Mouse (Mus musculus): ENCODE data around the gene Camkv. TPM values are rescaled to one million over a fixed set of nuclear protein-coding genes. Genes with fewer than 3 reads are reported as not detected.

The Camkv gene
- polyA plus RNA-seq, 1 experiment from 2014 or later = 0.42 TPM

GRCm38 (mm10) chr9:107961881-107962280, 26.4 kb downstream of the Camkv start:
- Histone ChIP-seq H3K36me3 (ENCODE audit: control insufficient read depth, insufficient read depth) (peaks cover 8% of the 10 kb centered on the region; the same call in 1 of the 2 replicates), H3K27ac (ENCODE audit: low read depth, low read length) (no peak overlapping the region), H3K4me3 (ENCODE audit: low read depth, low read length) (no peak overlapping the region), H3K4me1 (replicated peaks; ENCODE audit: control insufficient read depth, insufficient read depth, low read length) (no peaks in the 10 kb centered on the region), H3K4me2 (replicated peaks; ENCODE audit: low read depth) (no peak overlapping the region), H3K9me3 (ENCODE audit: control insufficient read depth) (no peaks in the 10 kb centered on the region), H3K27me3 (replicated peaks; ENCODE audit: control insufficient read depth, insufficient read depth, low read length) (no peaks in the 10 kb centered on the region), H3K9ac (ENCODE audit: low read depth, low read length) (no peak overlapping the region)
- WGBS = 54% methylated on average over 5 of the region's 5 CpGs
- no peak for ATAC-seq
- TF ChIP-seq CTCF (IDR thresholded peaks at IDR 0.05; ENCODE audit: low read depth) = peak; percentile 70

DNA sequence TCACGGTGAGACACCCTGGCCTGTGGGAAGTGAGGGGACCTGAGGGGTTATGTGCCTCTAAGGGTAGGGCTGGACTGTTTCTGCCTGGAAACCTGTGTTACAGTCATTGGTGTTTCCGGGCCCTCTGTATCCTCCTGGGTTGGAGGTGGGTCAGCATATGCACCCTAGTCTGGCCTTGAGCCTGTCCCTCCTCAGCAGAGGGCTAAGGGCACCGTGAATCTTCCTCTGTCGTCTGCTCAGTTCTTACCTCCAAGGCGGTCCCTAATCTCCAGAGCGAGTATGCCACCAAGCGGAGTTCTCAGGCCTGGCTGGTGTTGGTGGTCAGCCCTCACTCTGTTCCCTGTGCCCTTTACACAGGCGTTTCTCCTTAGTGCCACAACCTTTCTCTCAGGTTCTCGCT, 27.4 kb downstream of the Camkv start:
- Histone ChIP-seq H3K4me3 (ENCODE audit: low read depth, low read length) (no peak overlapping the region), H3K9me3 (ENCODE audit: control insufficient read depth) (no peaks in the 10 kb centered on the region), H3K27me3 (replicated peaks; ENCODE audit: control insufficient read depth, insufficient read depth, low read length) (no peaks in the 10 kb centered on the region), H3K27ac (ENCODE audit: low read depth, low read length) (no peak overlapping the region), H3K4me2 (replicated peaks; ENCODE audit: low read depth) (no peak overlapping the region), H3K36me3 (ENCODE audit: control insufficient read depth, insufficient read depth) (peaks cover 8% of the 10 kb centered on the region; the same call in 1 of the 2 replicates), H3K9ac (ENCODE audit: low read depth, low read length) (no peak overlapping the region), H3K4me1 (replicated peaks; ENCODE audit: control insufficient read depth, insufficient read depth, low read length) (no peaks in the 10 kb centered on the region)
- 95% methylated on average over 9 of the region's 9 CpGs for WGBS
- no peak for TF ChIP-seq CTCF (IDR thresholded peaks at IDR 0.05; ENCODE audit: low read depth)
- no peak for ATAC-seq

DNA sequence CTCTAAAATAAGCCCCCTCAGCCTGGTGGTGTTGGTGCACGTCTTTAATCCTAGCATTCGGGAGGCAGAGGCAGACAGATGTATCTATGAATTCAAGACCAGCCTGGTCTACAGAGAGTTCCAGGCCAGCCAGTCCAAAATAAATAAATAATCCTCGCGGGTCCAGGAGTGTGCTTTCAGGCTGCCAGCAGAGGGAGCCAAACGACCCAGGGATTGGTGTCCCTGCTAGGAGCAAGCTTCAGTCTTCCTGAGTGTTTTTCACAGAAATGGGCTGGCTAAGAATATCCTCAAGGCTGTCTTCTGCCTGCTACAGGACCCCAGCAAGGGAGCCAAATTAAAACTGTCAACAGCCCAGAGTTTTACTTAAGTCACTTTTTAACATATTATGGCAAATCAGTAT, 28.2 kb downstream of the Camkv start:
- TF ChIP-seq CTCF (IDR thresholded peaks at IDR 0.05; ENCODE audit: low read depth) = peak; percentile 97

DNA sequence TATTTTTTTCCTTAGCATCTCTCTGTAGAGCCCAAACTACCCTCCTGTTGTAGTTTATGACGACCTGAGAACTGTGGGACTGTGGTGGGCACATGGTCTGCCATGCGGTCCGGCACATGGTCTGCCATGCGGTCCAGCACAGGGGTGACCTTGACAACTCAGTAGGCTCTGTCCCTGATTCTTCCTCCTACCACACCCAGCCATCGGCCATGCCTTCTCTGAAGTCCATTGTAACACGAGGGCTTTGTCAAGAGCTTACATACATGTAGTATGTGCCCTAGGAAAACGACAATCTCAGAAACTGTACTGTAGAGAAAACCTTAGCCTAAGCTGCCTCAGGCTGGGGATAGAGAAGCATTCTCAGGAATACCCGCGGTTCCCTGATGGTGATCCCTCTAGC, 29.2 kb downstream of the Camkv start:
- Histone ChIP-seq H3K27me3 (replicated peaks; ENCODE audit: control insufficient read depth, insufficient read depth, low read length) (no peaks in the 10 kb centered on the region), H3K4me1 (replicated peaks; ENCODE audit: control insufficient read depth, insufficient read depth, low read length) (no peaks in the 10 kb centered on the region), H3K9ac (ENCODE audit: low read depth, low read length) (no peak overlapping the region), H3K27ac (ENCODE audit: low read depth, low read length) (no peak overlapping the region), H3K36me3 (ENCODE audit: control insufficient read depth, insufficient read depth) (peaks cover 4% of the 10 kb centered on the region), H3K9me3 (ENCODE audit: control insufficient read depth) (no peaks in the 10 kb centered on the region), H3K4me2 (replicated peaks; ENCODE audit: low read depth) (no peak overlapping the region), H3K4me3 (ENCODE audit: low read depth, low read length) (no peak overlapping the region)
- 88% methylated on average over 9 of the region's 9 CpGs for WGBS
- no peak for TF ChIP-seq CTCF (IDR thresholded peaks at IDR 0.05; ENCODE audit: low read depth)
- ATAC-seq = no peak

More for the DNA sequence above, 28.2 kb downstream of the Camkv start:
- WGBS = 24% methylated on average over 5 of the region's 5 CpGs
- Histone ChIP-seq H3K4me1 (replicated peaks; ENCODE audit: control insufficient read depth, insufficient read depth, low read length) (no peaks in the 10 kb centered on the region), H3K27me3 (replicated peaks; ENCODE audit: control insufficient read depth, insufficient read depth, low read length) (no peaks in the 10 kb centered on the region), H3K9me3 (ENCODE audit: control insufficient read depth) (no peaks in the 10 kb centered on the region), H3K4me2 (replicated peaks; ENCODE audit: low read depth) (no peak overlapping the region), H3K9ac (ENCODE audit: low read depth, low read length) (no peak overlapping the region), H3K4me3 (ENCODE audit: low read depth, low read length) (no peak overlapping the region), H3K36me3 (ENCODE audit: control insufficient read depth, insufficient read depth) (peaks cover 8% of the 10 kb centered on the region; the same call in 1 of the 2 replicates), H3K27ac (ENCODE audit: low read depth, low read length) (no peak overlapping the region)
- ATAC-seq = peak; percentile 64

- 85% methylated on average over 10 of the region's 10 CpGs for WGBS
Observed at GRCm38 (mm10) chr9:107966676-107967075, 31.2 kb downstream of the Camkv start.

DNA sequence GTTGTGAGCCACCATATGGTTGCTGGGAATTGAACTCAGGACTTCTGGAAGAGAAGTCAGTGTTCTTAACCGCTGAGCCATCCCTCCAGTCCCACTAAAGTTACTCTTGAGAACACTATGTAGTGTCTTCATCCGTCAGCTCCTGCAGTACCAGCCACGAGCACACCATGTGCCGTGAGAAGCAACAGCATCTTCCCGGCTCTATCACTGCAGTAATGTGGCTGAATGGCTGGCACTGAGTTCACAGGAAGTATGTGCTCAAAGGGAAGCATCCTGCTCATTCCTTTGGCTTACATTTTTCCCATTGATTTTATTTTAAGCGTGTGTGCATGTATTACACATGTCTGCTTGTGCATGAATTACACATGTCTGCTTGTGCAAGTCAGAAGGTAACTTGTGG, 32.0 kb downstream of the Camkv start:
- 72% methylated on average over 6 of the region's 6 CpGs for WGBS
- H3K9ac ChIP-seq (ENCODE audit: low read depth, low read length) = no peak overlapping the region
- H3K4me3 ChIP-seq (ENCODE audit: low read depth, low read length) = no peak overlapping the region
- H3K27ac ChIP-seq (ENCODE audit: low read depth, low read length) = no peak overlapping the region
- no peak for TF ChIP-seq CTCF (IDR thresholded peaks at IDR 0.05; ENCODE audit: low read depth)
- no peaks in the 10 kb centered on the region for H3K9me3 ChIP-seq (ENCODE audit: control insufficient read depth)
- no peaks in the 10 kb centered on the region for H3K4me1 ChIP-seq (replicated peaks; ENCODE audit: control insufficient read depth, insufficient read depth, low read length)
- H3K27me3 ChIP-seq (replicated peaks; ENCODE audit: control insufficient read depth, insufficient read depth, low read length) = no peaks in the 10 kb centered on the region
- peaks cover 8% of the 10 kb centered on the region for H3K36me3 ChIP-seq (ENCODE audit: control insufficient read depth, insufficient read depth)
- H3K4me2 ChIP-seq (replicated peaks; ENCODE audit: low read depth) = no peak overlapping the region
- no peak for ATAC-seq

More at GRCm38 (mm10) chr9:107966676-107967075, 31.2 kb downstream of the Camkv start:
- ATAC-seq = no peak
- Histone ChIP-seq H3K4me3 (ENCODE audit: low read depth, low read length) (no peak overlapping the region), H3K4me2 (replicated peaks; ENCODE audit: low read depth) (no peak overlapping the region), H3K27me3 (replicated peaks; ENCODE audit: control insufficient read depth, insufficient read depth, low read length) (no peaks in the 10 kb centered on the region), H3K9me3 (ENCODE audit: control insufficient read depth) (no peaks in the 10 kb centered on the region), H3K27ac (ENCODE audit: low read depth, low read length) (no peak overlapping the region), H3K9ac (ENCODE audit: low read depth, low read length) (no peak overlapping the region), H3K36me3 (ENCODE audit: control insufficient read depth, insufficient read depth) (peaks cover 8% of the 10 kb centered on the region), H3K4me1 (replicated peaks; ENCODE audit: control insufficient read depth, insufficient read depth, low read length) (no peaks in the 10 kb centered on the region)
- TF ChIP-seq CTCF (IDR thresholded peaks at IDR 0.05; ENCODE audit: low read depth) = no peak

DNA sequence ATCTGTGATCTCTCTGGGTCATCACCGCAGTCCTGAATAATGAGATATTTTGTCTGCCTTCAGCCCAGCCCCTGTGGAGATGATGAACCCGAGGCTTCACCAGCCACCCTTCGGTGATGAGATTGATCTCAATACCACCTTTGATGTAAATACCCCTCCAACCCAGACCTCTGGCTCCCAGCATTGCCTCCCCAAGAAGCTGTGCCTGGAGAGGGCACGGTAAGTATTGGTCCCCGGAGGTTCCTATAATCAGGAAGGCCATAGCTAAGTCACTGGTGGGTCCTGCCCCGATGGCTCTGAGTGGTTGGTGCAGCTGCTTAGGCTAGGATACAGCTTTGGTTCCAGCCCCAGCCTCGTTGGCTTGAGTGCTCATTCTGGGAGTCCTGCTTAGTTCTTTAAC, 33.1 kb downstream of the Camkv start:
- H3K9me3 ChIP-seq (ENCODE audit: control insufficient read depth) = no peaks in the 10 kb centered on the region
- no peaks in the 10 kb centered on the region for H3K27me3 ChIP-seq (replicated peaks; ENCODE audit: control insufficient read depth, insufficient read depth, low read length)
- WGBS = 93% methylated on average over 7 of the region's 7 CpGs
- no peak overlapping the region for H3K27ac ChIP-seq (ENCODE audit: low read depth, low read length)
- peaks cover 8% of the 10 kb centered on the region for H3K36me3 ChIP-seq (ENCODE audit: control insufficient read depth, insufficient read depth)
- ATAC-seq = no peak
- no peak overlapping the region for H3K4me2 ChIP-seq (replicated peaks; ENCODE audit: low read depth)
- H3K9ac ChIP-seq (ENCODE audit: low read depth, low read length) = no peak overlapping the region
- TF ChIP-seq CTCF (IDR thresholded peaks at IDR 0.05; ENCODE audit: low read depth) = no peak
- no peaks in the 10 kb centered on the region for H3K4me1 ChIP-seq (replicated peaks; ENCODE audit: control insufficient read depth, insufficient read depth, low read length)
- H3K4me3 ChIP-seq (ENCODE audit: low read depth, low read length) = no peak overlapping the region
